Mouse (Mus musculus) right cerebral cortex, postnatal 10 days (tissue): ENCODE measurements at regions not wholly inside any gene's neighbourhood (a gene's known extent, or its start where the extent isn't known, plus 50 kb on each side); places are given as distances from the start of the nearest gene placed in this dataset.
"Not testable (repeated sequence)": the region's sequence is repeated elsewhere in the genome, so short reads cannot be mapped to it uniquely, and the experiment has no call there.

ENCODE experiments used
- DNase-seq, 2 experiments: peaks; one replicate each; pipeline ENCODE4 v3.0.0; 2021; ENCODE audit warnings: low spot score in 2 of 2

DNA sequence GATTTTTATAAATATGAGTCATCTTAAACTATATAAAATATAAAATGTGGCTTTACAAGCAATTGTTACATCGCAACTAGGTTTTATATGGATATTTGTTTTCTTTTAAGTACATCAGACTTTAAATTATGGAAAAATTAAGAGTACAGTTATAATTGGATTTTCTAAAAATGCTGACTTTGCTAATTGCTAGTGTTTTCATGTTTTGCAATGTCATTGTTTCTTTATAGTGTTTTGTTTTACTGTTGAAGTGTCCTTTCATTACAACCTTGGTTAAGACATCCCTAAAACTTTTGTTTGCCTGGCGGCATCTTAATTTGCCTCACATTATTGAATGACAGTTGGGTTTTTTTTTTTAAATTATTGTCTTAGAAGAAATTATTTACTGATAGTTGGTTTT is 1634.0 kb downstream of the Diaph2 start:
- DNase-seq: no peak

DNA sequence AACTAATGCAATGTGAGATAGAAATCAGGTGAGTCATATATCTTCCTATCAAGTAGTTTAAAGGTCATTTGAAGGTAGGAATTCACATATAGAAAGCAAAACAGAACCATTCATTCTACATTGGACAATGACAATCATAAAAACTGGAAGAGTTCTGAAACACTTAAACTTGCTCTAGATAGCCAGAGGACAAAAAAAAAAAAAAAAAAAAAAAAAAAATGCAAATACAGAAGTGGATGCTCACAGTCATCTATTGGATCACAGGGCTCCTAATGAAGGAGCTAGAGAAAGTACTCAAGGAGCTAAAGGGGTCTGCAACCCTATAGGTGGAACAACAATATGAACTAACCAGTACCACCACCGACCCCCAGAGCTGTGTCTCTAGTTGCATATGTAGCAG is 1652.6 kb downstream of the Diaph2 start:
- DNase-seq: no peak

DNA sequence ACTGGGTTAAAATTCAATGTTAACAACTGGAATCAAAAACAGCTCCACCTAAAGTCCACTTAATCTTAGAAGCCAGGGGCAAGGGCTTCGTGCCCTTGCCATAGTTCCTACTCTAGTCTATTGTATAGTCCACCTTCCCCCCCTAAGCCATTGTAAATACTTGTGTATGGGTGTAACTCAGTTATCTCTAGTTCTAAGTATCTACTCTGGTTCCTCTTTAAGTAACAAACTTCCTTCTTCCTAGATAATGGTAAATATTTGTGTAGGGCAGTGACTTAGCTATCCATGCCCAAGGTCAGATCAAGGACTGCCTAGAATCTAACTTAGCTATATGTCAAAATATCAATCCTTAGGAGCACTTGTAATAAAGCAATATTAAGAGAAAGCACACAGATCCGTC is 1653.3 kb downstream of the Diaph2 start:
- DNase-seq: not testable (repeated sequence)

DNA sequence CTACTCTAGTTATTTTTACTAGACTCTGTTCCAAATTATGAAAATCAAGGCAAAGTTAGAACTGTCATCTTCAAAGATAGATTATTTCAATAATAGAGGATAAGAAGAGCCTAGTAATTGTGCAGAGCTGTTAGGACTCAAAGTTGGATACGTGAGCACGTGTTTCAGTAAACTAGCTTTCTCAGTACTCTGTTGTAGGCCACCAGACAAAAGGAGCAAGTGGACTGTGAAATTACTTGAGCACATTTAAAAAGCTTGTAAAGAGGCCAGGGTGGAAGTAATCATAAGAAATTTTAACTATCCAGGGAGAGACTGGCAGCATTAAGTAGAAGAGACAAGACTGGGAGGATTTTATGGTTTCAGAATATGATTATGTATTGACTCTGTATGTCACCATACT is 1657.1 kb downstream of the Diaph2 start:
- no peak for DNase-seq

DNA sequence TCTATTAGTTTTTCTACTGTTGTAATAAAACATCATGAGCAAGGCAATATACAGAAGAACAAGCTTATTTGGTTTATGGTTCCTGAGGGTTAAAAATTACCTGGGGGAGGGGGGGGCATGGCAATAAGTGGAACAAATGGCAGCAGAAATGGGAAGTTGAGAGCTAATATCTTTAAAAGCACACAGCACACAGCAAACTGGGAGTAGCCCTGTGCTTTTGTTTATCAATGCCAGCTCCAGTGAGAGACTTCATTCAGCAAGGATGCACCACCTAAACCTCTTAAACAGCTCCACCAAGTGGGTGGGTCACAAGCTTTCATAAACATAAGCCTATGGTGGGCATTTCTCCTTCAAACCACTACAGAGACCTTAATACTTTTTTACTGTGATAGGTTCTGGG is 1661.0 kb downstream of the Diaph2 start:
- DNase-seq: no peak

DNA sequence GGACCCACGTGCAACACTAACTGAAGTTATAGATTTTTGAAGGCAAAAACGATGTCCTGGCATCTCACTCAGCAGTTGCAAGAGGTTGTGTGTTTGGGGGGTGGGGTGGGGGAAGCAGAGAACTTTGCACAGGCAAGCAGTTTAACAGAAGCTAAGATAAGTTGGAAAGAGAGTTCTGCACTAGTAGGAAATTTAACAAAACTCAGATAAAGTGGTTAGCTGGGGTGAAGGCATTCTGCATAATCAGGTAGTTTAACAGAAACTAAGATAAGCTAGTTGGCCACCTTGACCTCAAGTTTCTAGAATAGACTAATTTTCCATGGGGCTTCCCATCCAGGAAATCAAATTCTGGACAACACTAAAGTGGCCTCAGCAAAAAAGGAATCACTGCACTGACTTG is 1672.6 kb downstream of the Diaph2 start:
- no peak for DNase-seq

DNA sequence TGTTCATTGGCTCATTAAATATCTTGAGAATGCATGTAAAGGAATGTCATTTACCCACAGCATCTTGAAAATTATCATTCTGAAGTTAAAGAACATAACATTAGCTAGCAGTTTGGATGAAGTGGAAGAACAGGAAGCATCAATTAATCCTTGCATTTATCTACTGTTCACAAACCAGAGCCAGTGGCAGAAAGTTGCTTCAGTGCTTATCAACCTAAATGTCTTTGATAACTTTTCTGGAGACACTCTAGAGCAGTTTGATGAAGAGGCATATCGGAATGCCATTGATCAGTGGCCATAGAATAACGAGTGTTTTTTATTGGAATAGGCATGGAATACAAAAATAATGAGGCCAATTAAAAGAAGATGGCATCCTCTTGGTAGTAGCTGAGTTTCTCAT is 1673.3 kb downstream of the Diaph2 start:
- no peak for DNase-seq

DNA sequence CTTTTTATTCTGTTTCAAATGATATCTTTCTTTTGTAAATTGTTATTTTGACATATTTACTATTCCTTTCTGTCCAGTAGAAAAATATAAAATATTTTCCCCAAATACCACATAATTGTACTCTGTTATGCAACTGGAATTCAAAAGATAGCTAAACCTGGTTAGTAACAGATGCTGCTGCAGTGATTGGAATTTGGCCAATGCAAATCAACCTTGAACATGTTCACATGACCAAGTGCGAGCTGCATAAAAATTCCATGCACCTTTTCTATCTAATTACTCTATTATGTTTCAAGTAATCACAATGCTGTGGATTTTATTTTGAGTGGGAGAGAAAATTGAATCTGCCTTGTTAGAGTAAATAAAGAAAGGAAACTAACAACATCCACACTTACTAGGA is 1684.6 kb downstream of the Diaph2 start:
- DNase-seq: peak in 1 of 2 experiments; percentile 19

DNA sequence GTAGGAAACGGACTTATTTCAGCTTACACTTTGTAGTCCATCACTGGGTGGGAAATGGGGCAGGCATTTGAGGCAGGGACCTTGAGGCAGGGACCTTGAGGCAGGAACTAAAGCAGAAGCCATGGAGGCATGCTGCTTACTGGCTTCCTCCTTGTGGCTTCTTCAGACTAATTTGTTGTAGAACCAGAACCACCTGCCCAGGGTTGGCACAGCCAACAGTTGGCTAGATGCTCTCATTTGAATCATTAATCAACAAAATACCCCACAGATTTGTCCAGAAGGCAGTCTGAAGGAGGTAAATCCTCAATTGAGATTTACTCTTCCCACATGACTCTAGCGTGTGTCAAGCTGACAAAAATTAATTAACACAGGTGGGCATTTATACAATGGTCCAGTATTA is 1703.3 kb downstream of the Diaph2 start:
- DNase-seq: no peak

DNA sequence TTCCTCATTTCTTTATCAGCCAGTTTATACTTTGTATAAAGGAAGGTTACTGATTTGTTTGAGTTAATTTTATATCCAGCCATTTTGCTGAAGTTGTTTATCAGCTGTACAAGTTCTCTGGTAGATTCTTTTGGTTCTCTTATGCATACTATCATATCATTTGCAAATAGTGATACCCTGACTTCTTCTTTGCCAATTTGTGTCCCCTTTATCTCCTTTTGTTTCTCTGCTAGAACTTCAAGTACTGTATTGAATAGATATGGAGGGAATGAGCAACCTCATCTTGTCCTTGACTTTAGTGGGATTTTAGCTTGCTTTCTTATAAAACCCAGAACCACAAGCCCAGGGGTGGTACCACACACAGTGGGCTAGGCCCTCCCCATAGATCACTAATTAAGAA is 1711.1 kb downstream of the Diaph2 start:
- DNase-seq: no peak

DNA sequence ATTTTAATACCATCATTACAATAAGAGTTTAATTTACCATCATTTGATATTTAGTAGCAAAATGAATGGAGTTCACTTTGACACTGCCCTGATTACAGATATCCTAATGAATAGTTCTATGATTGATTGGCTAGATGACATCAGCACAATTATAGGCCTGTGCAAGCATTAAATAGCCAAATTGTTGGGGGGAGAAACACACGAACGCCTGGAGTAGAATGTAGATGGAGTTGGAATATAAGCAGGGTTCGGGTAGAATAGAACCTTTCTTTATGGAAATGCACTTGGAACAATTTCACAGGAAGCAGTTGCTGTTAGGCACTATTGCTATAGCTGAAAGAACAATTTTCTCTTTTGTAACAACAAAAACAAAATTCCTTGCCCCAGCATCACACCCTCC is 1739.8 kb downstream of the Diaph2 start:
- DNase-seq: no peak

DNA sequence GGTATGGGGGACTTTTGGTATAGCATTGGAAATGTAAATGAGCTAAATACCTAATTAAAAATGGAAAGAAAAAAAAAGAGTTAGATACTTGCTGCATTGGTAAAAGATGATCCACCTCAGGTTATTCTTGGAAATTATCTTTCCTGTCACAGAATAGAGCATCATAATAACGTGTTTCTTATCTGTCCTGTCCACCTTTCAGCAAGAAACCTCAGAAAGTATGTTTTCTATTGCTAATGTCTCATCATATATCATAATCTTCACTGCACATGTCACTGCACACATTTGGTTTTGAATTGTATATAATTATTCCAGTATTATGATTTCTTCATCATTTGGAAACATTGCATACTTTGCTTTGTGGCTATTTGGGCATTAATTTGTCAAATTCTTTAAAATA is 1751.9 kb downstream of the Diaph2 start:
- no peak for DNase-seq

DNA sequence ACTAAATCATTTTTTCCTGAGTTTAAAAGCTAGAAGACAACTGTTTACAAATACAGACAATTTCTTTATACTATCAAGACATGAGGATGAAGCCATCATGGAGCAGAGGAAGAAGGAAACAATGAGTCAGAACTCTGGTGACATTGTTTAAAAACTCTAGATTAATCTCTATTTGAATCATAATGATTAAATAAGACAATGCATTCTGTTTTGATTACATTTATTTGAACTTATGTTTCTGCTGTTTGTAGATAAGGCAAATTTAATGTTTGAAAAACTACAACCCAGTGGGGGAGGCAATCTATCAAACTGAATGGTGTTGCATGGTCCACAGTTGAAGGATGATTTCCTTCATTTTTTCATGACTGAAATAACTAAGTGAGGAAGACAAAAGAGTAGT is 1757.3 kb downstream of the Diaph2 start:
- no peak for DNase-seq
